Mouse (Mus musculus): ENCODE results near the gene Ngrn. TPM values are rescaled to one million over a fixed set of nuclear protein-coding genes. Genes with fewer than 3 reads are reported as not detected.

Gene Ngrn
- polyA plus RNA-seq, 1 experiment from 2014 or later, result 45.7 TPM

GRCm38 (mm10) chr7:80232489-80233029 lies 28.5 kb upstream of the Ngrn start, which contains the start of the genes Cib1 and Gdpgp1:
Cib1 (minus strand) TSS chr7:80232813.
Gdpgp1 (plus strand) TSS chr7:80232865.
- peak within 1 kb of the TSS; percentile 88 for H3K4me2 ChIP-seq
- H3K27ac ChIP-seq, result peak within 1 kb of the TSS; percentile 76
- no peaks in the 10 kb centered on the region for H3K27me3 ChIP-seq
- WGBS, result under 1% methylated on average over 52 of the region's 56 CpGs
- H3K36me3 ChIP-seq, result peaks cover 5% of the 10 kb centered on the region; the same call in 1 of the 2 replicates
- H3K4me1 ChIP-seq, result peaks cover 22% of the 10 kb centered on the region
- peak within 1 kb of the TSS; percentile 58 for H3K9ac ChIP-seq
- ATAC-seq (ENCODE audit: borderline replicate concordance, extremely low read depth, low FRiP score, low TSS enrichment), result peak; percentile 100
- no peaks in the 10 kb centered on the region for H3K9me3 ChIP-seq
- H3K4me3 ChIP-seq, result peak within 1 kb of the TSS; percentile 69

- no peak overlapping the region for H3K9ac ChIP-seq
- H3K4me3 ChIP-seq, result peak overlapping the region; percentile 69
- peak overlapping the region; percentile 88 for H3K4me2 ChIP-seq
- H3K36me3 ChIP-seq, result peaks cover 9% of the 10 kb centered on the region
- WGBS, result 62% methylated on average over 9 of the region's 9 CpGs
- no peaks in the 10 kb centered on the region for H3K9me3 ChIP-seq
- H3K27me3 ChIP-seq, result no peaks in the 10 kb centered on the region
- H3K27ac ChIP-seq, result no peak overlapping the region
- H3K4me1 ChIP-seq, result peaks cover 22% of the 10 kb centered on the region
- no peak for ATAC-seq (ENCODE audit: borderline replicate concordance, extremely low read depth, low FRiP score, low TSS enrichment)
Observed at GRCm38 (mm10) chr7:80233799-80234198, 27.2 kb upstream of the Ngrn start.

GRCm38 (mm10) chr7:80238542-80238941 lies 22.5 kb upstream of the Ngrn start:
- Histone ChIP-seq H3K9ac (no peak overlapping the region), H3K4me2 (no peak overlapping the region), H3K27ac (no peak overlapping the region), H3K4me3 (no peak overlapping the region), H3K27me3 (no peaks in the 10 kb centered on the region), H3K36me3 (peaks cover 25% of the 10 kb centered on the region), H3K9me3 (no peaks in the 10 kb centered on the region), H3K4me1 (peaks cover 9% of the 10 kb centered on the region)
- no peak for ATAC-seq (ENCODE audit: borderline replicate concordance, extremely low read depth, low FRiP score, low TSS enrichment)
- 90% methylated on average over 10 of the region's 10 CpGs for WGBS

- no peak for ATAC-seq (ENCODE audit: borderline replicate concordance, extremely low read depth, low FRiP score, low TSS enrichment)
- H3K27ac ChIP-seq, result peak overlapping the region; percentile 34
Observed at GRCm38 (mm10) chr7:80241661-80242060, 19.4 kb upstream of the Ngrn start.

GRCm38 (mm10) chr7:80244851-80245250 lies 16.2 kb upstream of the Ngrn start:
- no peak overlapping the region for H3K9ac ChIP-seq
- 89% methylated on average over 4 of the region's 4 CpGs for whole genome bisulfite sequencing
- H3K4me1 ChIP-seq, result 0 out of 2 replicates have a peak, but pooled peaks cover 3% of the 10 kb centered on the region
- no peaks in the 10 kb centered on the region for H3K9me3 ChIP-seq
- peaks cover 10% of the 10 kb centered on the region; the same call in 1 of the 2 replicates for H3K36me3 ChIP-seq
- H3K4me2 ChIP-seq, result no peak overlapping the region
- no peaks in the 10 kb centered on the region for H3K27me3 ChIP-seq
- no peak overlapping the region for H3K27ac ChIP-seq
- no peak for ATAC-seq (ENCODE audit: borderline replicate concordance, extremely low read depth, low FRiP score, low TSS enrichment)
- no peak overlapping the region for H3K4me3 ChIP-seq

More at GRCm38 (mm10) chr7:80241661-80242060, 19.4 kb upstream of the Ngrn start:
- Histone ChIP-seq H3K27me3 (no peaks in the 10 kb centered on the region), H3K4me2 (no peak overlapping the region), H3K9ac (no peak overlapping the region), H3K4me1 (0 out of 2 replicates have a peak, but pooled peaks cover 3% of the 10 kb centered on the region), H3K4me3 (no peak overlapping the region), H3K9me3 (no peaks in the 10 kb centered on the region), H3K36me3 (peaks cover 25% of the 10 kb centered on the region)
- 45% methylated on average over 4 of the region's 4 CpGs for WGBS

GRCm38 (mm10) chr7:80246148-80246721 lies 14.8 kb upstream of the Ngrn start, which contains the start of gene Ttll13:
Ttll13 (plus strand) TSS chr7:80246376.
- Histone ChIP-seq H3K4me1 (0 out of 2 replicates have a peak, but pooled peaks cover 3% of the 10 kb centered on the region), H3K36me3 (no peaks in the 10 kb centered on the region), H3K27me3 (no peaks in the 10 kb centered on the region), H3K4me2 (peak within 1 kb of the TSS; percentile 79), H3K9ac (peak within 1 kb of the TSS; percentile 68), H3K4me3 (peak within 1 kb of the TSS; percentile 60), H3K9me3 (no peaks in the 10 kb centered on the region), H3K27ac (peak within 1 kb of the TSS; percentile 87)
- peak; percentile 99 for ATAC-seq (ENCODE audit: borderline replicate concordance, extremely low read depth, low FRiP score, low TSS enrichment)
- WGBS, result 0% methylated on average over 48 of the region's 48 CpGs

- Histone ChIP-seq H3K36me3 (no peaks in the 10 kb centered on the region), H3K27ac (no peak overlapping the region), H3K9me3 (no peaks in the 10 kb centered on the region), H3K4me1 (0 out of 2 replicates have a peak, but pooled peaks cover 3% of the 10 kb centered on the region), H3K4me2 (peak overlapping the region; percentile 79), H3K4me3 (peak overlapping the region; percentile 60), H3K9ac (no peak overlapping the region), H3K27me3 (no peaks in the 10 kb centered on the region)
- 38% methylated on average over 7 of the region's 7 CpGs for WGBS
- no peak for ATAC-seq (ENCODE audit: borderline replicate concordance, extremely low read depth, low FRiP score, low TSS enrichment)
Observed at GRCm38 (mm10) chr7:80246859-80247258, 14.2 kb upstream of the Ngrn start.

GRCm38 (mm10) chr7:80252437-80252836 lies 8.6 kb upstream of the Ngrn start:
- Histone ChIP-seq H3K4me2 (no peak overlapping the region), H3K27me3 (no peaks in the 10 kb centered on the region), H3K9me3 (no peaks in the 10 kb centered on the region), H3K4me1 (no peaks in the 10 kb centered on the region), H3K27ac (no peak overlapping the region), H3K36me3 (no peaks in the 10 kb centered on the region), H3K4me3 (no peak overlapping the region), H3K9ac (no peak overlapping the region)
- no peak for ATAC-seq (ENCODE audit: borderline replicate concordance, extremely low read depth, low FRiP score, low TSS enrichment)
- WGBS, result 81% methylated on average over 7 of the region's 7 CpGs

GRCm38 (mm10) chr7:80252886-80253285 lies 8.1 kb upstream of the Ngrn start:
- Histone ChIP-seq H3K4me1 (no peaks in the 10 kb centered on the region), H3K27me3 (no peaks in the 10 kb centered on the region), H3K27ac (no peak overlapping the region), H3K4me2 (no peak overlapping the region), H3K4me3 (no peak overlapping the region), H3K36me3 (no peaks in the 10 kb centered on the region), H3K9ac (no peak overlapping the region), H3K9me3 (no peaks in the 10 kb centered on the region)
- no peak for ATAC-seq (ENCODE audit: borderline replicate concordance, extremely low read depth, low FRiP score, low TSS enrichment)
- 83% methylated on average over 11 of the region's 11 CpGs for WGBS

GRCm38 (mm10) chr7:80255981-80256380 lies 5.0 kb upstream of the Ngrn start:
- Histone ChIP-seq H3K27ac (no peak overlapping the region), H3K4me2 (no peak overlapping the region), H3K4me3 (no peak overlapping the region), H3K27me3 (peaks cover 5% of the 10 kb centered on the region; the same call in 1 of the 2 replicates), H3K36me3 (no peaks in the 10 kb centered on the region), H3K4me1 (peaks cover 7% of the 10 kb centered on the region), H3K9me3 (no peaks in the 10 kb centered on the region), H3K9ac (no peak overlapping the region)
- 67% methylated on average over 2 of the region's 2 CpGs for WGBS
- no peak for ATAC-seq (ENCODE audit: borderline replicate concordance, extremely low read depth, low FRiP score, low TSS enrichment)

- H3K4me1 ChIP-seq, result peaks cover 14% of the 10 kb centered on the region
- ATAC-seq (ENCODE audit: borderline replicate concordance, extremely low read depth, low FRiP score, low TSS enrichment), result no peak
- H3K36me3 ChIP-seq, result no peaks in the 10 kb centered on the region
- no peak overlapping the region for H3K9ac ChIP-seq
- no peak overlapping the region for H3K4me2 ChIP-seq
- 65% methylated on average over 2 of the region's 2 CpGs for WGBS
- no peak overlapping the region for H3K4me3 ChIP-seq
- H3K9me3 ChIP-seq, result no peaks in the 10 kb centered on the region
- H3K27ac ChIP-seq, result no peak overlapping the region
- H3K27me3 ChIP-seq, result peaks cover 5% of the 10 kb centered on the region; the same call in 1 of the 2 replicates
Observed at GRCm38 (mm10) chr7:80257706-80258105, 3.3 kb upstream of the Ngrn start.

GRCm38 (mm10) chr7:80261372-80261990 lies 466 bp downstream of the Ngrn start:
- peaks cover 5% of the 10 kb centered on the region; the same call in 1 of the 2 replicates for H3K27me3 ChIP-seq
- WGBS, result 1% methylated on average over 31 of the region's 32 CpGs
- H3K4me1 ChIP-seq, result peaks cover 14% of the 10 kb centered on the region
- H3K27ac ChIP-seq, result peak overlapping the region; percentile 72
- peak overlapping the region; percentile 63 for H3K4me3 ChIP-seq
- peaks cover 31% of the 10 kb centered on the region for H3K36me3 ChIP-seq
- H3K9ac ChIP-seq, result peak overlapping the region; percentile 71
- ATAC-seq (ENCODE audit: borderline replicate concordance, extremely low read depth, low FRiP score, low TSS enrichment), result peak; percentile 51; the same call in 1 of the 2 replicates
- H3K4me2 ChIP-seq, result peak overlapping the region; percentile 83
- H3K9me3 ChIP-seq, result no peaks in the 10 kb centered on the region
